28 mouse cellular contexts compared by ENCODE assay signal in the genomic region with DNA sequence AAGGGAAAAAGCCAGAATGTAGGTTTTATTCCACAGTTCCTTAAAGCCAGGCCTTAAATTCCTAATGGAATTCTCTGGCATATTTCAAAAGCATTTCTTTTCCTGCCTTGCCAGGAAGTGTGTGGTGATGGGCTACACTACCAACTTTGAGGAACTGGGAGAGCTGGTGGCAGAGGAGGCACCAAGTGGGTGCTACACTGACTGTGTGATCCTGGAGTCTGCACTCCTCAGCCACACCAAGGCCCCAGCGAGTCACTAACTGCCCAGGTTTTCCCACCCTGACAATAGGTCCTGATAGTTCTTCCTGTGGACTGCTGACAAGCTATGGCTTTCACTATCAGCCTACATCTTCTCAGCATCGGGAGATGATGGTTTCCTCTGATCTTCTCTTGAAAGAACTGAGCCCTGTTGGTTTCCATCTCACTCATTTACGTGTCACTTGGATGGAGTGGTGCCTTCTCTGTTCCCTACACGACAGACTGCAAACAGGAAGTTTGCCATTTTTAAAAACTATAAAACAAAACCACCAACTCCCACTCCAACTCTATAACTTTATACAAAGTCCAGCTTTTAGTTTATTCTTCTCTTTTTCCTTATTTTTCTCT. TPM values are rescaled to one million over a fixed set of nuclear protein-coding genes. Genes with fewer than 3 reads are reported as not detected.
DNase-seq lines count a peak whose midpoint lies in the region; ATAC-seq and TF ChIP-seq lines count a peak whose summit lies in the region.
"Had no signal": no experiment of that assay in that cellular context is flagged by ENCODE, and none has a peak within 500 bp of the region (broad histone marks: within the 10 kb centered on the region; RNA-seq: fewer than 3 reads in every experiment).

No protein-coding gene starts in this region.

- ATAC-seq in CD4-positive, CD25-positive, alpha-beta regulatory T cell, adult 4 months, result peak; percentile 67
- ATAC-seq in G1E (ENCODE audit: extremely low read depth, insufficient number of reproducible peaks, low FRiP score, poor library complexity, severe bottlenecking), result peak; percentile 6; the same call in 1 of the 2 replicates
- ATAC-seq in megakaryocyte-erythroid progenitor cell, adult 5-6 weeks (replicated peaks; ENCODE audit: low FRiP score, low TSS enrichment, poor library complexity, severe bottlenecking), result peak; percentile 47; the same call in 1 of the 2 replicates
- ATAC-seq: forebrain, embryonic 16.5 days; intestine, embryonic 15.5 days; Patski had no signal

- intact Hi-C loops in left cerebral cortex, postnatal 25 days (cut with DNase I), result no loop called here

- peaks cover 61% of the 10 kb centered on the region for H3K4me1 ChIP-seq in G1E (ENCODE audit: insufficient read depth, low read depth, low read length)
- H3K4me1 ChIP-seq: embryonic facial prominence, embryonic 15.5 days; intestine, embryonic 15.5 days; limb, embryonic 10.5 days; liver, embryonic 15.5 days; neural tube, embryonic 12.5 days had no signal

- H3K36me3 ChIP-seq in G1E (replicated peaks), result peaks cover 35% of the 10 kb centered on the region
- H3K36me3 ChIP-seq: embryonic facial prominence, embryonic 15.5 days; intestine, embryonic 15.5 days; liver, embryonic 15.5 days; neural tube, embryonic 12.5 days had no signal

- no peaks in the 10 kb centered on the region for H3K9me3 ChIP-seq in G1E (replicated peaks)
- H3K9me3 ChIP-seq: embryonic facial prominence, embryonic 15.5 days; intestine, embryonic 15.5 days; limb, embryonic 10.5 days; liver, embryonic 15.5 days; neural tube, embryonic 12.5 days had no signal

- H3K27me3 ChIP-seq in G1E (ENCODE audit: insufficient read depth, low read length), result no peaks in the 10 kb centered on the region
- H3K27me3 ChIP-seq: embryonic facial prominence, embryonic 15.5 days; intestine, embryonic 15.5 days; liver, embryonic 15.5 days; neural tube, embryonic 12.5 days; Patski had no signal

- no peak for TF ChIP-seq CTCF in G1E (IDR thresholded peaks at IDR 0.05; ENCODE audit: low read depth, low read length)

- DNase-seq in G1E (ENCODE audit: low spot score), result no peak
- DNase-seq in induced T-regulatory cell, adult 2 months (ENCODE audit: low read depth), result peak; percentile 30
- DNase-seq in lung, adult 18-20 months, result no peak
- DNase-seq in left cerebral cortex, adult 9 months (ENCODE audit: low spot score in 2 of 2), result no peak
- no peak for DNase-seq in left cerebral cortex, postnatal 25 days (ENCODE audit: low spot score in 2 of 2)
- DNase-seq in spleen, postnatal 10 days (ENCODE audit: low spot score in 2 of 2), result no peak
- DNase-seq: adrenal gland, adult 2 months; cerebellum, adult 2 months; gastrocnemius, postnatal 14 days; kidney, adult 9 months; kidney, postnatal 14 days; layer of hippocampus, adult 9-11 months; liver; lung, postnatal 4 days; midbrain, embryonic 14.5 days; retina, postnatal 1 day; right cerebral cortex, postnatal 25 days; spleen, adult 18-20 months; thymus, postnatal 25 days had no signal

- no peak overlapping the region for H3K4me3 ChIP-seq in G1E (ENCODE audit: low read depth, low read length)
- H3K4me3 ChIP-seq: embryonic facial prominence, embryonic 15.5 days; intestine, embryonic 15.5 days; limb, embryonic 10.5 days; liver, embryonic 15.5 days; neural tube, embryonic 12.5 days had no signal

RNA-seq across cellular contexts. Expression of a gene that starts 18.7 kb away (rescaled TPM):
- polyA plus RNA-seq in CD4-positive, CD25-positive, alpha-beta regulatory T cell, adult 4 months (2017; shearing (Covaris generic)), result 10 to 100 TPM; 47.0 to 65.9 TPM
- total RNA-seq in G1E (2014; fragmentation: Nextera tagmentation) (140 and 144 TPM in 2 replicates), G1E (2017) (87.0 and 97.1 TPM in 2 replicates)
- 8.3 and 14.8 TPM in 2 replicates for polyA plus RNA-seq in G1E (2012)
- total RNA-seq in megakaryocyte-erythroid progenitor cell, adult 5-6 weeks (2014; fragmentation: Nextera tagmentation), result 35.1 and 38.7 TPM in 2 replicates
- 26.5 and 29.9 TPM in 2 replicates for total RNA-seq in megakaryocyte-erythroid progenitor cell, adult 5-6 weeks (2017)
- 10 to 100 TPM; 32.8 to 46.2 TPM for total RNA-seq in left cerebral cortex, postnatal 25 days (2021)

Comparison
In these comparisons a context has a peak if more than half of its experiments do, and no peak if none do; other contexts are left out.
1. ATAC-seq: peak in every context shown above with its lines; median percentile 67 in CD4-positive, CD25-positive, alpha-beta regulatory T cell, adult 4 months; 47 in megakaryocyte-erythroid progenitor cell, adult 5-6 weeks; 6 in G1E.